Mouse (Mus musculus) layer of hippocampus, adult 9-11 months (tissue): ENCODE data around the gene Large1.
"Not testable (repeated sequence)": the region's sequence is repeated elsewhere in the genome, so short reads cannot be mapped to it uniquely, and the experiment has no call there.

Source experiments
- DNase-seq: peaks from one replicate; pipeline ENCODE4 v3.0.0; 2022

Large1 gene

DNA sequence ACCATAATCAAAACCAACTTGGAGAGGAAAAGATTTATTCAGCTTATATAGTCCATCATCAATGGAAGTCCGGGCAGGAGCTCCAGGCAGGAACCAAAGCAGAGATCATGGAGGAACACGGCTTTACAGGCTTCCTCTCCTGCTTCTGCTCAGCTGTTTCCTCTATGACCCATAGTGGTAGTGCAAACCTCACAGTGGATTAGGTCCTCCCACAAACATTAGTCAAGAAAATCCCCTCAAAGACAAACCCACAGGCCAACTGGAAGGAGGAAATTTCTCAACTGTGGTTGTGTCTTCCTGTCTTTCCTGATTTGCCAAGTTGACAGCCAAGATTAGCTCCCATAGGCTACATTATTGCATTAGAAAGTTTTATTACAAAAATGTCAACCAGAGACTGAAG is 59.7 kb downstream of the Large1 start:
- DNase-seq: no peak

DNA sequence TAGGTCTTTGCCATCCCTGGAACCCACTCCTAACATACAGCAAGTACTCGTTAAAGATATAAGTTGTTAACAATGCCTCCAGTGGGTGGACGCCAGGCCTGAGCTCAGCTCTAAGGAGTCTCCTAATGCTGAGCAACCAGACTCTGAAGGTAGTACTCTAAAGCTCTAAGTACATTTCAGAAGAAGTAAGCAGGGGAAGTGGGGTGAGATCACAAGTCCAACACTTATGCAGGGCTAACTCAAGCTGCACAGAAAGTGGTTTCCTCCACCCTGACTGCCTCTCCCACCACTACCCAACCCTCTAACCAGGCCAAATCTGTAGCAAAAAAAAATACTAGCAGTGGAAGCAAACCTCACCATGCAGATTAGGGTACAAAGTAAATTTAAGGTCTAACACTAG is 61.7 kb downstream of the Large1 start:
- no peak for DNase-seq

DNA sequence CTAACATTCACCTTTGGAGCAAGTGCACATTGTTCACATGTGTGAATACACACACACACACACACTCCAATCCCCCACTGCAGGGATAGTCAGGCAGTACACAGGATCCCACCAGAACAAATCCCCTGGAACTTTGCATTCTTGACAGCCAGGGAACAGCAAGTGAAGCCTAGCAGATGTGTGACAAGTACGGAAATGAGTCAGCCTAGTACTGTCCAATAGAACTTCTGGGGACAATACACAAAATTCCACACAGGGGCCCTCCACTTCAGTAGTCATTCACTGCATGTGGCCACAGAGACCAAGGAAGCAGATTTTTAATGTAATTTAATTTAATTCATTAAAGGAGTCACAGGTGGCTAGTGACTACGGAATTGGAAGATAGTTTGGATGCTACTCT is 62.7 kb downstream of the Large1 start:
- no peak for DNase-seq

DNA sequence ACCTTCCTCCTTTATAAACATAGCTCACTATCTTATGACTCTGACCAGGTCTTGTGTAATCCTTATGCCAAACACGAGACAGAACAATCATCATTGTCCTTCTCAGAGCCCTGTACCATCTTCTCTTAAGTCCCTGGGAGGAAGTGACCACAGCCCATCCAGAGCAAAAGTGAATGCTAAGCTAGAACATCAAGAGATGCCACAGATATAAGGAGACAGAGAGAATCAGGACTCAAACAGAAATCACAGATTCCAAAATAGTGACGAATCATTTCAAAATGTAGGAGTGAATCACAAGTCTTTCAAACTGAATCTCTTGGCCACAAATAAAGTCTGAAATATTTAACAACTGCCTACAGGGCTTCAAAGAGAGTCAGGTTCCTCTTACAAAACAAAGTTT is 63.5 kb downstream of the Large1 start:
- no peak for DNase-seq

DNA sequence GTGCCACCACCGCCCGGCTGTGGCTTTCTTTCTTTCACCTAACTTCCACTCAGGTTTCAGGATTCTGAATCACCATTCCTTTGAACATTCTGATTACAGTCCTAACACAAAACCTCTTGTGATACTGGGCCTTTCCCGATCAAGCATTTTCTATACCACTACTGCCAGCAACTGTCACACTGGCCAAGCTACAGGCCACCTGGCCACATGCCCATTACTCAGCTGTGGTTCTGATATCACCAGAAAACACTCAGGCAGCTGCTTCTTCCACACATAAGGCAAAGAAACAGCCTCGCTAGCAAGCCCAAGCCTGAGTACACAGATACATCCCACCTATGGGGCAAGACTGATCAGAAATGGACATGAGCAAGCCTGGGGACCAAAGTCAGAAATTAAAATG is 71.3 kb downstream of the Large1 start:
- DNase-seq: no peak

DNA sequence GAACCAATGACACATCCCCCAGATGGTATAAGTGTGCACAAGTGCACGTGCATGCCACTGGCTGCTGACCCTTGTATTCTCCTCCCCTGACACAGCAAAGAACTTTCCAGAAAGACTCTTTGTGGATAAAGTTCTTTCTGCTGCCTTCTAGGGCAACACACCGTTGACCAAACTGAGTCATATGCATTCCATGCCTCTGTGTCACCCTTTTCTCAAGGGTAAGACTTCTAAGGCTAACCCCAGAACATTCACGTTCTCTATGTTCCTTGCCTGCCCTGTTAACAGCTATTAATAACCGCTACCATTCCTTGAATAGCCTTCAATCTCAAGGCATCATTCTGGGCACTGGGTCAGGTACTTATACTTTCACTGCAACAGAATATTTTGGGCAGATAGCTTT is 77.3 kb downstream of the Large1 start:
- no peak for DNase-seq

DNA sequence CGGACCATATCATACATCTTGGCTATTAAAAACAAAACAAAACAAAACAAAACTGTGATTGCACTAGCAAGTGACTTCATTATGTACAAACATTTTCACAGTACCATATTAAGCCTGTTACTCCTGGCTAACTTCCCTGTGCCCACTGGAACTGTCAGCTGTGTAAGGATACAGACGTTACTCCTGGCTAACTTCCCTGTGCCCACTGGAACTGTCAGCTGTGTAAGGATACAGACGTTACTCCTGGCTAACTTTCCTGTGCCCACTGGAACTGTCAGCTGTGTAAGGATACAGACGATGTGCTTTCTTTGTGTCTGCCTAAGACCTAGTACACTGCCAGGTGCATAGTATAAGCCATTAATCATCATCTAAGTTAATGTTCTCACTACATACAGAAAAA is 77.9 kb downstream of the Large1 start:
- not testable (repeated sequence) for DNase-seq

DNA sequence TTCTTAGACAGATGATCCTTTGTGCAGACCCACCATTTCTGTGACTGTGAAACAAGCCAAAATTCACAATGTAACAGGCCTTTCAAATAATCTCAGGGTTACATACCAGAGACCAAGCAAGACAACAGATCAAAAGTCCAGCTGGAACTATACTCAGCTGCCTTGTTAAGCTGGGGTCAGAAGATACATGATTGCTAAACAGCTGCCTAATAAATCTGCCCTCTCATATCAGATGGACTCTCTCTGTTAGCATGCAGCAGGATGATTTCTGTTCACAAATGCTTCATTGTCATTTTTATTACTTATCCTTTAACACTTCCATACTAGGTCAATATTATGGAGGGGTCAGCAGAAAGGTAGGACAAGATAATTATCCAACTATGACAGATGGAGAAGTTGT is 80.2 kb downstream of the Large1 start:
- DNase-seq: no peak

DNA sequence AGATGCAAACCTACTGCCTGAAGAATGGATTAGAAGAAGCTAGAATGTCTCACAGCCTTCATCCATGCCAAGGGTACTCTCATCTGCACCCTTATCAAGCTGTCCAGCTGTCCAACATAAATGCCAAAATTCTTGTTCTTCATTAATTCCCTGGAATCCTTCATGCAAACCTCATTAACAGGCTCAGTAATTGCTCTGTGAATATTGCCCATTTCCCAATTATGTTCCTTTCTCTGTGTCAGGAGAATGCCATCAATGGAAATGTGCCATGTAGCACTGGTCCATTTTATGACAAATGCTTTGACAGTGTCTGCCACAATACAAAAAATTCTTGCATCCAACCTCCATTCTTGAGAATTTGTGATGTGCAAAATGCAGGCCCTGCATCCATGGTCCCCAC is 82.3 kb downstream of the Large1 start:
- DNase-seq: no peak

DNA sequence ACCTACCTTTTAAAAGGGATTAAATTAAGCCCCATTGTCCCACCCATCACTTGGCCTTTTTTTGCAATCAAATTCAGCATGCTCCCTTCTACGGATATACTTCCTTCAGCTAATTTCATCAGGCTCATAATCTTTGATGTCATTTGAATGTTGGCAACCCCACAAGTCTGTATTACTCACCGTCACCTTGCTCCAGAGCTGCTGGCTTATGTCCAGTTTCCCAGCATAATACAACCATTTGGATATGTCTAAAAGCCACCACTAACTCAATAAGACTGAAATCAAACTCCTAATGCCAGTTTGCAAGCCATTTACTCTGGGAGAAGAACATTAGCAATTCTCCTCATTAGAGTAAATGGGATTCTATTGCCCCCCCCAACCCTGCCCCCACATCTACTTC is 95.4 kb downstream of the Large1 start:
- no peak for DNase-seq

DNA sequence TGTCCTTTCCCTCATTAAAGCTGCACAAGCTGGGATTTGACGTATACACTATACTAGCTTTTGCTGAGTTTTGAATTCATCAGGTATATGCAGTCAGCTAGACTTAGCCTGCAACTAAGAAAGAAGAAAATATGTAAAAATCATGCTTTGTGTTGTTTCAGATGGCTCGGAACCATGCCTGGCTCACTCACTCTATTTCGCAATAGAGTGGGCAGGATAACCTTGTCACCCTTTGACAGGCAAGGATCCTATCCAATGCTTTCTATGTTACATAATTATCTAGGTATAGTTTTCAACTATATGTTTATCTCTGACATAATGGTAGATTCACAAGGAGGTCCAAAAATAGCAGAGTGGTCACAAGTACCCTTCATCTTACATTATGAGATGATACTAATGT is 109.2 kb downstream of the Large1 start:
- no peak for DNase-seq

DNA sequence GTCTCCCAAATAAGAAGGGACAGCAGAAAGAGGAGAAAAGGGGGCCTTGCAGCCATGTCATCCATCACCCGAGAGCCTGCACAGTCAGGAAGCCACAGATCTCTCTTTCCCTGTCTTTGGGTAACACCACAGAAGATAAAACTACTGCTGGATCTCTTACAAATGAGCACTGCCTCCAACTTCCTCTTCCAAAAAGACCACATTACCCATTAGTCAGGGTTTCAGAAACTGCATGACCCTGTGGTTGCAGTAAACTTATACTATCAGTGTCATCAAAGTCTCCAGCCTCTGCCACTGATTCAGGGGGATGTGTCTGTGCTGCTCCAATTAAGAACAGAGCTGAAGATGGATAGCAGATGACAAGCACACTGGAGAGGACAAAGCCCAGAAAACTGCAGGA is 111.3 kb downstream of the Large1 start:
- peak; percentile 15 for DNase-seq

DNA sequence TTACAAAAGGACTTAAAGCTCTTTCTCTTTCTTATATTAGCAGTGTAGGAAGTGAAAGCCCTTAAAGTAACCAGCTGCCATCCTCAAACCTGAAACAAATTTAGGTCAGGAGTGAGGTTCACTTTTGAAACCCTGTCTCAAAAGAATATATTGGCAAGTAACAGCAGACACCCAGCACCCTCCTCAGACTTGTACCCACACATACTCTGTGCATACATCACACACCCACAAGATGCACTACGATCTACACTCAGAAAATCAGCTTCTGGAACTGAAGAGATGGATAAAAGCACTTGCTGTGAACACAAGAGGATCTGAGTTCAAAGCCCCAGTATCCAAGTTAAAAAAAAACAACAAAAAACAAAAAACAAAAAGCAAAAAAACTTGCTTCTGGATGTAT is 119.1 kb downstream of the Large1 start:
- no peak for DNase-seq

DNA sequence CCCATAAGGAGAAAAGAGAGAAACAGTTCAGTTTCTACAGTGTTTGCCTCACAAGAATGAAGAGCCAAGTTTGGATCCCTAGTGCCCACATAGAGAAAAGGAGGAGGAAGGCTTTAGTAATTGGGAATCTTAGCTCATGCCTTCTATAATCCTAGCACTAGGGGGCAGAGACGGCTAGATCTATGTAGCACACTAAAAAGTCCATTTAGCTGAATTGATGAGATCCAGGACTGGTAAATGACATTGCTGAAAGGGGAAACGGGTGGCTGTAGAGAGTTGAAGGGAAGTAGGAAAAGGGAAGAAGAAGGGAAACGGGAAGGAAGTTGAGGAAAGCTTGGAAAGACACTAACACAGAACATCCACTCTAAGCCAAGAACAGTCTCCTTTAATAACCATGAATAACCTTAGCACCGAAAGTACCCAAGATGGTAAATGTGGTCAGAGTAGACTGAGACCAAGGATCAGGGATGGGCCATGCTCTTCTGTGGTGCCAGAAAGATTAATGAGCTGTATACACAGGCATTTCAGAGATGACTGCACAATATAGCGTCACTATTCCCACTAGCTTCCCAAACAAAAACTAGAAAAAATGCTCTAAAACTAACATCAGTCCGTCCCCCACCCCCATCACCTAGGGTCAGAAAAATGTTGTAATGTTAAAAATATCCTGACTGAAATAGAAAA is 119.8 kb downstream of the Large1 start:
- DNase-seq: peak; percentile 78

DNA sequence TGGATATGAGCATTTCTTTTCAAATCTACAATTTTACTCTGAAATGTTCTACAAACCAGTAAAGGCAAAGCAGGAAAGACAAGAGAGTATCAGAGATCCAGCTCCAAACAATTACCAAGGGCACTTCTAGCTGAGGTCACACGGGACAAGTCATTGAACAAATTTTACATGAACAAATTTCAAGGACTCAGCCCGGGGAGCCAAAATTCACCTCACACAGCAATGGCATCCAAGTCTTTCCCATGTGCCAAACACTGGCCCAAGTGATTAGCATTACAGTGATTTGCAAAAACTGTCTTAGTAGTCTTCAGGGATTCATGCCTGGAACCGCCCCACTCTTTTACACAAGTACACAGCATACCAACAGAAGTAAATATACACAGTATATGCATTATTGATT is 126.5 kb downstream of the Large1 start:
- DNase-seq: no peak

DNA sequence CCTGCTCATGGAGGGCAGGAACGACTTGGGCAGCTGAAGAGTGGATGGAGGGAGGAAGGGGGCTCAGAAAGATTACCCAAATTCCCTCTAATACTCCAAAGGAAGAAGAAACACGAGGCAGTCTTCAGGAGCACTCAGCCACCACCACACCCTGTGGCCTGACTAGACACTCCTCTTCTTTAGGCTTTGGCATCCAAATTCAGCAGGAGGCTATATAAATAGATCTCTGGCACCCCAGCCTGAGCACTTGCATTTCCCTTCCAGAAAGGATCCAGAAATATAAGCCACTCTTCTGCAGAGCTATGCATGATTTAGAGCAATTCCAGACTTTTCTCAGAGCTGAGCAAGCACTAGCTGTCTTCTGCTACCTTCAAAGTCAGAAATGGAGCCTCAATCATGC is 127.7 kb downstream of the Large1 start:
- DNase-seq: peak; percentile 29

DNA sequence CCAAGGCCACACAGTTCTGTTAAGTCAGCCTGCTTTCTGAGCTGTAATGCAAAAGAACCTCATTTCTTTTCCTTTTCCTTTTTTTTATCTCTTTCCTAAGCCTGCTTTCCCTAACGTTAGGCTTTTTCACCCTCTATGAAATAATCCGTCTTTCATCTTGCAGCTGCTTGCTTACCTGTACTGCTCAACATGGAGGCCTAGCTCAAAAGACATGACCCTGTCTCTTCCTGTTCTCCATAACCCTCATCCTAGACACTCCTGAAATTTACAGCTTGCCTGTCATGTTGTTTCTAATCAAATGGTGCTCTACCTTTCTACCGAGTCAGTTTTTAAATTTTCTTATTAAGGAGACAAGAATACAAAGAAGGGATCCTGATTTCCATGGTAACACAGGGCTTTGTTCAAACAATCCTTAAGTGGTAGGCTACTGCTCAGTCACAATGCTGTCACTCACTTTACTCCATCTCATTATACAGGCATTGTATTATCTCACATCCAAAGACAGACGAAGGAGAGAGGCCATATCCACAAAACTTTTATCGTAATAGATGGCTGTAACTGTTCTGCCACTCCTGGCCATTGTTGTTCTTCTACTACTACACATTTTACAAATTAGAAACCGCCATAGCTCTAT is 134.0 kb downstream of the Large1 start:
- DNase-seq: no peak

DNA sequence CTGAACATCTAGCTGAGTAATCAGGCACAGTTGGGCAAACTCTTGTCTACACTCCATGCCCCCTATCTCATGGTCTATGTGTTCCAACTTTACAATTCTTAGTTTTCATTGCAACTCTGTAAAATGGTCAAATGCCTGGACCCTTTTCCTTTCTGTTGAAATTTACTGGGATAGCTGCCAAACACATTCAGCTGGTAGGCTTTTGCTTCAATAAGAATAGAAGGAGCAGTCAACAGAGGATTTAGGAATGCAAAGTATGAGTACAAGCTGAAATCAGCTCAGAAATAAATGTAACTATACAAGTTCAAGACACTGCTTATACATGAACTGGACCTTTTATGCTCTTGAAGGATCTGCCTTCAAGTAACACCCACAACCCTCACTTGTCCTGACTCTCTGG is 146.5 kb downstream of the Large1 start:
- DNase-seq: no peak

DNA sequence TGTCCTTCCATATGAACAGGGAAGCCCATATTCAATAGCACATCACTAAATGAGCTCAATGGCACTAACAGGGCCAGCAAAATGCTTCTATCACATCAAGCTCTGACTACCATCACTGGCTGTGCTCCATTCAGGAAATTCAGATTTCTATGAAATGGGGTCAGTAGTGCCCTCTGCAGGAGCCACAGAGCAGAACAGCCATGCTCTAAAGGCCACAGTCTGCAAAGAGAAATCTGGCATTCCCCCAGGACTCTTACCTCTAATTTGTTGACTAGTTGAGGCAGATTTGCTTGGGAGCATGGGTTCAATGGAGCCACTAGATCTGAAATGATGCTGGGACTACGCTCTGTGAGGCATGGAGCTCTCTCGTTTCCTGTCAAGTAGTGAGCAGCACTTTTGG is 151.5 kb downstream of the Large1 start:
- no peak for DNase-seq

DNA sequence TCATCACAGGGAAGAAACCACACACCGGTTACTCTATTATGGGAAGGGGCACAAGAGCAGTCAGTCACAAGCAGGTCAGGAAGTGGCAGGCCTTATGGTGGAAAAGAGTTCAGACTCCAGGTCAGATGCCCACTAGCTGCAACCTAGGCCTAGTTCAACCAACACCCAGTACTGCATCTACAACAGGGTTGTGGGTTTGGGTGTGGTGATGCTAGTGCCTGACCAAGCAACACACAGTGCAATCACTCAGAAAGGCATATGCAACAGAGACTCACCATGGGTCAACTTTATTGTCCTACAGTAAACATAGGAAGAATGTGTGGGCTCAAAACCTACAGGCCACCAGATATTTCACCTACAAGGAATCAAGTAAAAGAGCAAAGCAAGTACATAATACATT is 155.6 kb downstream of the Large1 start:
- DNase-seq: no peak

DNA sequence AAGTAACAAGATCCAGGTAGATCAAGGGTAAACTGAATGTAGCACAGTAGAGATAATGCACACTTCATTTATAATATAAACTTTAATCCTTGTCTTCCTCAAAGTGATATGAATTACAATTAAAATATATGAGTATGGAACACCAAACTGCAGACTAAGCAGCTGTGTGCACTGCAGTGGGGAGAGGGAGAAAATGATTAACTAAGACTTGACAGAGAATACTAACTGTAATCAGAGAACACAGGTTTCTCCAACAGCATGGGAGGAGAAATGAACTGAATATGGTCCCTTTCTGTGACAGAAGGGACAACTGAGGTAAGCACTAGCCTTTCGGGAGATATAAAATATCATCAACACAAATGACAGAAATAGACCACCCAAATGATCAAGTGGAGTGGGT is 164.7 kb downstream of the Large1 start:
- DNase-seq: no peak

DNA sequence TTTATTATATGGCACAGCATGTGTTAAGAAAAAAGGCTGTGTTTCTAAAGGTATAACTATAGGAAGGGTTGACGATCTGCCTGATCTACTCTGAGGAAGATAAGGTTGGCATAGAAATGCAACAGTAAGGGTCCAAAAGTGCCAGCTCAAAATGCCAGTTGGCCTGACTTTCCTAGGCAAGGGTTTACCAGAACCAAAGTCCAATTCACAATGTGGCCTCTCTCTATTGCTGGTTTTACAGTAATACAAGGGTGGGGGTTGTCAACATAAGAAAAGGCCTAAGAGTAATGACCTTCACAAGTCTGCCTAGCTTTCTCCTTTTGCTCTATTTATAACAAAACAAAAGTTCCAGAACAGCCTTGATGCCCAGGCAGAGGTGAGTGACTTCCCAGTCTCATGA is 166.0 kb downstream of the Large1 start:
- no peak for DNase-seq

DNA sequence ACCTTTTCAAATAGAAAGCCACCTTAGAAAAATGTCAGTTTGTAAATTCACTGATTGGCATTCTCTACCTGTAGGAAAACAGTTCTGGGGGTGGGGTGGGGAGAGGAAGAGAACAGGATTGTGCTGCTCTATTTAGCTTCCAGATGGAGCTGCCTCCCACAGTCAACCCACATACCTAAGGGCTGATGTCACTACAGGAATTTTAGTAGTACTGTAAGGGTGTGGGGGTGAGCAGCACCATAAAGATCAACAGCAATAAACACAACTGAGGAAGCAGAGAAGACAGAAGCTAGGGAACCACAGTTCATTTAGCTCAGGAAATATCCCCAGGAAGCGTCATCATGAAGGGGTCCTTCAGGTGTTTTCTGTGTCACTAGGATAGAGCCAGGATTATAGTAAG is 174.9 kb downstream of the Large1 start:
- DNase-seq: peak; percentile 67

DNA sequence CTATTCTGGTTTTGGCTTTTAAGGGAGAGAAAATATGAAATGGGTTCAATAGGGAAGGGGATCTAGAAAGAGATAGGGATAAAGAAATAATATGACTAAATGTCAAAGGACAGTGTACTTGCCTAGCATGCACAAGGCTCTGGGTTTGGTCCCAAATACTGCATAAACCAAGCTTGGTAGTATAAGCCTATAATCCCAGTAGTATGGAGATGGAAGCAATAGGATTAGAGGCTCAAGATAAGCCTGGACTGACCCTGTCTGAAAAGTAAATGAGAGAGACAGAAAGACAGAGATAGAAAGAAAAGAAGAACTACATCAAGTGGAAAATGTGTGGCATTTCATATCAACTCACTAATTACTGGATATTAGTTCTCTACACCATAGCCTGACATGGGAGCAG is 180.7 kb downstream of the Large1 start:
- DNase-seq: no peak

DNA sequence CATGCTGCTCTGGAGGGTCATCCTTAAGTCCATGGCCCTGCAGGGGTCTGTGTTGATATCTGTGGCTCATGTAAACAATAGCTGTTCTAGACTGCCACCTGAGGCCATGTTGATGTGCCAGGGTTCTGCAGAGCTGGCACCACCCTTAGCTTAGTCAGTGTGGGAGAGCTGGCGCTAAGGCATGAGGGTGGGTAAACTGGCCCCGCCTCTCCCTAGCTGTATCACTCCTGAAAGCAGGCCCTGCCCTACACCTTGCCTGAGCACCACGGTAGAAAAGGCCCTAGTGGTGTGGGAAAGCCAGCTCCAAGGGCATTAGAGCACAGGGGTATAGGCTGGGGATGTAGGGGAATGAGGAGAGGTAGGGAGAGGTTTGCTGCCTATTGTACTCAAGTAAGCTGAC is 191.3 kb downstream of the Large1 start:
- no peak for DNase-seq
